Mouse (Mus musculus) liver, embryonic 14.5 days (tissue): Measurements from ENCODE around the gene Arpp21. TPM values are rescaled to one million over a fixed set of nuclear protein-coding genes. Genes with fewer than 3 reads are reported as not detected.

Experiments used
- ATAC-seq: fragments of 200-750 bp; cut with Nextera tagmentation; 2 replicates; pipeline ENCODE4 v1.8.0; 2017; ENCODE audit warnings: moderate number of reproducible peaks, mild to moderate bottlenecking, moderate library complexity; ENCODE audit not compliant: insufficient read depth
- DNase-seq, 3 experiments: peaks; one replicate each; pipeline ENCODE4 v3.0.0-alpha.2; 2012 to 2013; ENCODE audit warnings: low read depth in 3 of 3, low spot score in 3 of 3
- H3K27ac ChIP-seq: fragments of 300-500 bp; sonication (generic); 2 replicates; pipeline ENCODE4 v1.5.1; 2014; ENCODE audit warnings: moderate library complexity, mild to moderate bottlenecking, control low read depth, inconsistent platforms
- H3K27me3 ChIP-seq: fragments of 300-500 bp; sonication (generic); 2 replicates; pipeline ENCODE4 v1.6.1; 2014; ENCODE audit warnings: mild to moderate bottlenecking, low read length, moderate library complexity; ENCODE audit not compliant: control insufficient read depth, insufficient read depth
- H3K36me3 ChIP-seq: fragments of 300-500 bp; sonication (generic); replicated peaks from 2 replicates; pipeline ENCODE4 v1.6.1; 2014; ENCODE audit warnings: low read depth; ENCODE audit not compliant: control insufficient read depth, insufficient read depth
- H3K4me1 ChIP-seq, 2 experiments: fragments of 200-500 bp in 1 of 2; fragments of 300-500 bp in 1 of 2; sonication (generic) in 1 of 2; replicated peaks; 2 replicates each; pipeline ENCODE4 v1.6.1; 2012 to 2014; ENCODE audit warnings: antibody characterized with exemption in 1 of 2, inconsistent platforms in 1 of 2, low read length in 1 of 2; ENCODE audit not compliant: control insufficient read depth in 2 of 2, insufficient read depth in 2 of 2
- H3K4me2 ChIP-seq: fragments of 300-500 bp; sonication (generic); 2 replicates; pipeline ENCODE4 v1.6.1; 2014; ENCODE audit warnings: low read depth, mild to moderate bottlenecking, control low read depth, moderate library complexity
- H3K4me3 ChIP-seq, 2 experiments: fragments of 200-500 bp in 1 of 2; fragments of 300-500 bp in 1 of 2; sonication (generic) in 1 of 2; 2 replicates each; pipeline ENCODE4 v1.5.1; 2012 to 2014; ENCODE audit warnings: low read depth in 2 of 2, low read length in 2 of 2, mild to moderate bottlenecking in 2 of 2, control low read depth in 1 of 2, inconsistent platforms in 1 of 2, moderate library complexity in 1 of 2; ENCODE audit not compliant: insufficient read depth in 1 of 2
- H3K9ac ChIP-seq: fragments of 300-500 bp; sonication (generic); replicated peaks from 2 replicates; pipeline ENCODE4 v1.6.1; 2014; ENCODE audit warnings: mild to moderate bottlenecking, control low read depth, moderate library complexity
- H3K9me3 ChIP-seq: fragments of 300-500 bp; sonication (generic); 2 replicates; pipeline ENCODE4 v1.6.1; 2016; ENCODE audit warnings: low read length, mixed read lengths; ENCODE audit not compliant: control insufficient read depth
- CTCF ChIP-seq: IDR thresholded peaks from 2 replicates; pipeline ENCODE4 v1.5.1; 2016; ENCODE audit warnings: antibody characterized with exemption, low read depth, control low read depth
- EP300 ChIP-seq: IDR thresholded peaks from 2 replicates; pipeline ENCODE4 v1.6.1; 2016; ENCODE audit warnings: antibody characterized with exemption, low read depth
- WGBS: fragments of 180-500 bp; shearing (Covaris S2); extraction: QIAGEN DNeasy Blood & Tissue Kit; methylation state at CpG from one replicate; pipeline ENCODE4 v1.1.7; 2014; ENCODE audit not compliant: insufficient replicate concordance; 5-methylcytosine and 5-hydroxymethylcytosine counted together
- polyA plus RNA-seq, 2 experiments: library from polyadenylated mRNA; depleted of rRNA in 1 of 2; stranded (reverse) in 1 of 2; unstranded in 1 of 2; fragments of >200 nt; fragmentation: Nextera tagmentation in 1 of 2; extraction: Ambion mirVana in 1 of 2; gene quantifications; 2 replicates each; pipeline versions ENCODE4 v1.2.1 to v1.2.3; 2012 to 2014

Gene Arpp21
- polyA plus RNA-seq, 2 experiments, result 0.36 to 0.42 TPM

- no peaks in the 10 kb centered on the region for H3K9me3 ChIP-seq
- no peak overlapping the region for H3K4me2 ChIP-seq
- no peak for TF ChIP-seq CTCF
- no peak for TF ChIP-seq EP300
- H3K9ac ChIP-seq, result no peak overlapping the region
- 13% methylated on average over 22 of the region's 22 CpGs for WGBS
- ATAC-seq (no peak), DNase-seq (no peak)
- peaks cover 11% of the 10 kb centered on the region for H3K27me3 ChIP-seq
- H3K4me1 ChIP-seq, result no peaks in the 10 kb centered on the region
- H3K36me3 ChIP-seq, result no peaks in the 10 kb centered on the region
- no peak overlapping the region for H3K4me3 ChIP-seq
- H3K27ac ChIP-seq, result no peak overlapping the region
These were observed 117.2 kb downstream of the Arpp21 start for GRCm38 (mm10) chr9:112118411-112119105.

DNA sequence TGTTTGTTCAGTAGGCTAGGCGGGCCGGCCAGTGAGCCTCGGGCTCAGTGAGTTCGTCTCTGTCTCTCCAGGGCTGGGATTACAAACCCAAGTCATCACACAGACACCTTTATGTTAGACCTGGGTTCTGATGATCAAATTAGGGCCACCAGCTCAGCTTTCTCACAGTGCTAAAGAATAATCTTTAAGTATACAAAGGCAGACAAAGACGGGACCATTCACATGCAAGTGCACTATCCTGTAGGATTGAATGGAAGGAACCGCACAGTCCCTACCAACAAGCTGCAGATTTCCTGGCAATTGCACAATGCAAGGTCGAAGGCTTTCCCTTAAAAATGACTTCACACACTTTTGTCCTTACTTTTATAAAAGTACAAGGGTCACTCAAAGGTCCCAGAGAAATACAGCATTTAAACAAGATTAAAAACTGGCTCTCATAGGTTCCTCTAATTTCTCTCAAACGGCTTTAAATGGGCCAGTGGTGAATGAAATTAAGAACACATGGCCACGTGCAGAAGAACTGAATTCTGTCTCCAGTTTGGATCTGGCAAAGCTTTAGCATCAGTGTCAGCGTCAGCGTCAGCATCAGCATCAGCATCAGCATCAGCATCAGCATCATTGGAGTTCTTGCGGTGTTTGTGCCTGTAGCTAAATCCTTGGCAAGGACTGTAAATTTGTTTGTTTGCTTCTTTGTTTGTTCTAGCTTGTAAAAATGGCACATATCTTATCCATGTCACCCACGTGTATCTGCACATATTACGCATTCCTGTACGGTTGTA, 117.9 kb downstream of the Arpp21 start:
- Histone ChIP-seq H3K9me3 (no peaks in the 10 kb centered on the region), H3K27ac (no peak overlapping the region), H3K9ac (no peak overlapping the region), H3K4me2 (no peak overlapping the region), H3K4me1 (no peaks in the 10 kb centered on the region), H3K4me3 (no peak overlapping the region), H3K27me3 (peaks cover 11% of the 10 kb centered on the region), H3K36me3 (no peaks in the 10 kb centered on the region)
- DNase-seq (no peak), ATAC-seq (no peak)
- WGBS, result 34% methylated on average over 15 of the region's 15 CpGs
- TF ChIP-seq EP300 (no peak), CTCF (no peak)

- Histone ChIP-seq H3K4me3 (no peak overlapping the region), H3K27me3 (no peaks in the 10 kb centered on the region), H3K9ac (no peak overlapping the region), H3K9me3 (no peaks in the 10 kb centered on the region), H3K36me3 (no peaks in the 10 kb centered on the region), H3K27ac (no peak overlapping the region), H3K4me2 (no peak overlapping the region), H3K4me1 (no peaks in the 10 kb centered on the region)
- TF ChIP-seq EP300 (no peak), CTCF (peak; percentile 61)
- peak; percentile 18; the same call in 1 of the 2 replicates for ATAC-seq
- 52% methylated on average over 5 of the region's 5 CpGs for WGBS
- peak; percentile 4 to 10 (median 9) for DNase-seq
These were observed 124.1 kb downstream of the Arpp21 start for GRCm38 (mm10) chr9:112111610-112112009.

DNA sequence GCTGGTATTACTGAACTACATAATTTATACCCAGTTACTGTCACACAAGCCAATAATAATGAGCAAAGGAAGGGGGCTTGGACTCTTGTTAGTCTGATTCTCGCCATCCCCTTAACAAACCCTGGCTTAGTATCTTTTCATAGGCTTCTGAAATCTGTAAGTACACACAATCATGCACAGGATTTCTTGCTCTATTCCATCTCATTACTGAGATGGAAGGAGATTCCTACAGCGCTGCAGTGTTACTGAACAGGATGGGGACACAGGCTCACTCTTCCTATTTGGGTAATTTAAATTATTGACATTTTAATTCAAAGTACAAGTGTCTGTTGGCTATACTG, 132.9 kb downstream of the Arpp21 start:
- no peak overlapping the region for H3K4me3 ChIP-seq
- no peaks in the 10 kb centered on the region for H3K4me1 ChIP-seq
- no peak overlapping the region for H3K9ac ChIP-seq
- DNase-seq, result no peak
- TF ChIP-seq EP300, result no peak
- no peak for TF ChIP-seq CTCF
- no peak for ATAC-seq
- H3K4me2 ChIP-seq, result no peak overlapping the region
- no peaks in the 10 kb centered on the region for H3K9me3 ChIP-seq
- no peaks in the 10 kb centered on the region for H3K36me3 ChIP-seq
- no peak overlapping the region for H3K27ac ChIP-seq
- H3K27me3 ChIP-seq, result no peaks in the 10 kb centered on the region
- 53% methylated on average over 2 of the region's 2 CpGs for WGBS

GRCm38 (mm10) chr9:112102155-112102851, 133.4 kb downstream of the Arpp21 start:
- ATAC-seq (no peak), DNase-seq (no peak)
- H3K9me3 ChIP-seq, result no peaks in the 10 kb centered on the region
- no peak overlapping the region for H3K27ac ChIP-seq
- H3K36me3 ChIP-seq, result no peaks in the 10 kb centered on the region
- 42% methylated on average over 6 of the region's 6 CpGs for WGBS
- H3K9ac ChIP-seq, result no peak overlapping the region
- H3K4me2 ChIP-seq, result no peak overlapping the region
- no peak for TF ChIP-seq EP300
- TF ChIP-seq CTCF, result no peak
- no peaks in the 10 kb centered on the region for H3K4me1 ChIP-seq
- H3K27me3 ChIP-seq, result no peaks in the 10 kb centered on the region
- H3K4me3 ChIP-seq, result no peak overlapping the region
